Mouse (Mus musculus) limb, embryonic 14.5 days (tissue): ENCODE measurements around the gene Golgb1. TPM values are rescaled to one million over a fixed set of nuclear protein-coding genes. Genes with fewer than 3 reads are reported as not detected.

Source experiments
- ATAC-seq: fragments of 200-750 bp; cut with Nextera tagmentation; 2 replicates; pipeline ENCODE4 v1.8.0; 2017; ENCODE audit warnings: low read depth, moderate number of reproducible peaks, moderate TSS enrichment; ENCODE audit not compliant: low FRiP score
- DNase-seq: peaks from one replicate; pipeline ENCODE4 v3.0.0-alpha.2; 2015; ENCODE audit warnings: low spot score
- H3K27ac ChIP-seq: fragments of 300-500 bp; sonication (generic); replicated peaks from 2 replicates; pipeline ENCODE4 v1.5.1; 2014; ENCODE audit warnings: low read depth, mild to moderate bottlenecking, low read length, moderate library complexity, mixed read lengths
- H3K27me3 ChIP-seq: fragments of 300-500 bp; sonication (generic); 2 replicates; pipeline ENCODE4 v1.6.1; 2014; ENCODE audit warnings: low read length, mixed read lengths; ENCODE audit not compliant: control insufficient read depth, insufficient read depth
- H3K36me3 ChIP-seq: fragments of 300-500 bp; sonication (generic); 2 replicates; pipeline ENCODE4 v1.6.1; 2014; ENCODE audit warnings: mild to moderate bottlenecking, low read length, moderate library complexity, mixed read lengths; ENCODE audit not compliant: control insufficient read depth, insufficient read depth
- H3K4me1 ChIP-seq: fragments of 300-500 bp; sonication (generic); 2 replicates; pipeline ENCODE4 v1.6.1; 2014; ENCODE audit warnings: antibody characterized with exemption, low read length, mixed read lengths; ENCODE audit not compliant: control insufficient read depth, insufficient read depth
- H3K4me2 ChIP-seq: fragments of 300-500 bp; sonication (generic); replicated peaks from 2 replicates; pipeline ENCODE4 v1.6.1; 2014; ENCODE audit warnings: low read depth, mild to moderate bottlenecking, low read length, moderate library complexity; ENCODE audit not compliant: severe bottlenecking
- H3K4me3 ChIP-seq: fragments of 300-500 bp; sonication (generic); replicated peaks from 2 replicates; pipeline ENCODE4 v1.5.1; 2014; ENCODE audit warnings: low read length
- H3K9ac ChIP-seq: fragments of 300-500 bp; sonication (generic); 2 replicates; pipeline ENCODE4 v1.6.1; 2014; ENCODE audit warnings: mild to moderate bottlenecking, low read depth, low read length, moderate library complexity; ENCODE audit not compliant: severe bottlenecking
- H3K9me3 ChIP-seq: fragments of 300-500 bp; sonication (generic); 2 replicates; pipeline ENCODE4 v1.6.1; 2016; ENCODE audit warnings: low read length; ENCODE audit not compliant: control insufficient read depth
- POLR2A ChIP-seq: fragments of 200-500 bp; IDR thresholded peaks from 2 replicates; pipeline ENCODE4 v1.8.0; 2012; ENCODE audit warnings: inconsistent platforms, mild to moderate bottlenecking, moderate library complexity, borderline replicate concordance; ENCODE audit not compliant: insufficient read depth, insufficient read length; ENCODE audit errors: extremely low read depth
- WGBS: fragments of 180-500 bp; shearing (Covaris S2); extraction: QIAGEN DNeasy Blood & Tissue Kit; methylation state at CpG from one replicate; pipeline ENCODE4 v1.1.7; 2014; 5-methylcytosine and 5-hydroxymethylcytosine counted together
- polyA plus RNA-seq, 2 experiments: library from polyadenylated mRNA; depleted of rRNA in 1 of 2; stranded (reverse) in 1 of 2; unstranded in 1 of 2; fragments of >200 nt; fragmentation: Nextera tagmentation in 1 of 2; extraction: Ambion mirVana in 1 of 2; gene quantifications; 2 replicates each; pipeline versions ENCODE4 v1.2.1 to v1.2.3; 2012 to 2014

The Golgb1 gene
- polyA plus RNA-seq, 2 experiments: 52.4 to 123 TPM

- DNase-seq (no peak), ATAC-seq (no peak)
- Histone ChIP-seq H3K4me2 (no peak within 1 kb of the TSS), H3K27ac (peak within 1 kb of the TSS; percentile 35; the same call in 1 of the 2 replicates), H3K27me3 (no peaks in the 10 kb centered on the region), H3K4me1 (peaks cover 6% of the 10 kb centered on the region; the same call in 1 of the 2 replicates), H3K4me3 (no peak within 1 kb of the TSS), H3K9ac (no peak within 1 kb of the TSS), H3K36me3 (peaks cover 28% of the 10 kb centered on the region), H3K9me3 (no peaks in the 10 kb centered on the region)
- TF ChIP-seq POLR2A: no peak
- WGBS: 72% methylated on average over 7 of the region's 7 CpGs
Measured at GRCm38 (mm10) chr16:36934841-36935620, 60.1 kb downstream of the Golgb1 start, which contains the start of gene Hcls1. Hcls1 (plus strand) TSS chr16:36934983.

DNA sequence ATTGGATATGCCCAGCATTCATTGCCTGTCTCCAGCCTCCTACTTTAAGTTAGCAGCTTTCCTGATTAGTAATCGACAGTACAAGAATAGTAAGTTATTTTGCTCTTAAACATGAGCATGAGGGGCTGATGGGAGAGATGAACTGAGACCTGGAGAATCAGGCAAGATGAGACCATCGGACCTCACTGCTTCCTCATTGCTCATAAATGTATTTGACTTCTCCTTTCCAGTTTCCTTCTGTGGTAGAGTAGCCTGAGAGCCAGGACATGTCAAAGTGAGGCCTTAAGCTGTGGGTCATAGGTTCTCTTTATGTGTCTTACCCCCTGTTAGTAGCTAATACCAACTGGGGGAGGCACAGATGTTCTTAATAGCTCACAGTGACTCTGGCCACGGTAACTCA, 60.9 kb downstream of the Golgb1 start:
- no peak for DNase-seq
- H3K36me3 ChIP-seq: peaks cover 20% of the 10 kb centered on the region
- H3K27ac ChIP-seq: no peak overlapping the region
- H3K27me3 ChIP-seq: no peaks in the 10 kb centered on the region
- no peak overlapping the region for H3K4me3 ChIP-seq
- no peak for TF ChIP-seq POLR2A
- H3K9me3 ChIP-seq: no peaks in the 10 kb centered on the region
- WGBS: 71% methylated on average over 3 of the region's 3 CpGs
- no peak overlapping the region for H3K9ac ChIP-seq
- peaks cover 6% of the 10 kb centered on the region; the same call in 1 of the 2 replicates for H3K4me1 ChIP-seq
- no peak for ATAC-seq
- no peak overlapping the region for H3K4me2 ChIP-seq

DNA sequence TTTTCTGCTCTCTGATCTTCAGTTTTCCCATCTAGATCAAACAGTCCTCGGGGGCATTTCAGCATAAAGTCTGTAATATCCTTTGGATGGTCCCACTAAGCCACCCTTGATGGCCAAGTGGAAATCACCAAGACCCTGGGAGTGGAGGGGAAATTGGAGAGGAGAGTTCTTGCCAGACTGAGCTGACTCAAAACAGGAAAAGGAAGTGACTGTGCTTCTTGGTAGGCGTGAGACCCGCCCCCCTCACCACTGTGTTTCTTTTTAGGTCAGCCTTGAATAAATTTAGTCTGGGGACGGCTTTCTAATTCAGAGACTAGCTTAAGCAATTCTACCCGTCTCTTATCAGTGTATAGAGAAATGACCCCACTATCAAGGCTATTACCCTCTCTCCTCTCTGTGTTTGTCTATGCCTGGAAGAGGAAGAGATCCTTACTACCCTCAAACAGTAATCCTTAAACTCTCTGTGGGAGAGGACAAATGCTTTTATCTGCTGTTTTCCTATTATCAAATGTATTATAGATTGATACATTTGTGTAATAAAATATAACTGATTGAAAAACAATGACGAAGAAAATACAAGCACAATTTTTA, 66.3 kb downstream of the Golgb1 start:
- Histone ChIP-seq H3K9me3 (no peaks in the 10 kb centered on the region), H3K27ac (no peak overlapping the region), H3K4me1 (no peaks in the 10 kb centered on the region; the same call in 1 of the 2 replicates), H3K4me3 (no peak overlapping the region), H3K4me2 (no peak overlapping the region), H3K9ac (no peak overlapping the region), H3K36me3 (no peaks in the 10 kb centered on the region), H3K27me3 (no peaks in the 10 kb centered on the region)
- TF ChIP-seq POLR2A: no peak
- 75% methylated on average over 6 of the region's 6 CpGs for WGBS
- ATAC-seq (no peak), DNase-seq (no peak)

- ATAC-seq (no peak), DNase-seq (no peak)
- H3K36me3 ChIP-seq: no peaks in the 10 kb centered on the region
- H3K27ac ChIP-seq: no peak overlapping the region
- no peak overlapping the region for H3K9ac ChIP-seq
- 82% methylated on average over 4 of the region's 4 CpGs for WGBS
- H3K9me3 ChIP-seq: no peaks in the 10 kb centered on the region
- H3K4me3 ChIP-seq: no peak overlapping the region
- no peak for TF ChIP-seq POLR2A
- no peak overlapping the region for H3K4me2 ChIP-seq
- no peaks in the 10 kb centered on the region; the same call in 1 of the 2 replicates for H3K4me1 ChIP-seq
- no peaks in the 10 kb centered on the region for H3K27me3 ChIP-seq
Measured at GRCm38 (mm10) chr16:36941895-36942294, 67.0 kb downstream of the Golgb1 start.

- DNase-seq: no peak
- Histone ChIP-seq H3K4me2 (no peak overlapping the region), H3K36me3 (no peaks in the 10 kb centered on the region), H3K4me1 (no peaks in the 10 kb centered on the region; the same call in 1 of the 2 replicates), H3K9me3 (no peaks in the 10 kb centered on the region), H3K27ac (no peak overlapping the region), H3K27me3 (no peaks in the 10 kb centered on the region), H3K9ac (no peak overlapping the region), H3K4me3 (no peak overlapping the region)
- 83% methylated on average over 3 of the region's 3 CpGs for WGBS
- no peak for TF ChIP-seq POLR2A
- ATAC-seq: no peak
Measured at GRCm38 (mm10) chr16:36943591-36943990, 68.7 kb downstream of the Golgb1 start.
